Mouse (Mus musculus) CD4-positive naive resting alpha-beta T cell, adult 57 days (primary cell): ENCODE results near the gene Thoc3. TPM values are rescaled to one million over a fixed set of nuclear protein-coding genes. Genes with fewer than 3 reads are reported as not detected.

Experiments used
- total RNA-seq: library from RNA; stranded (reverse); gene quantifications from one replicate; pipeline ENCODE4 v1.2.4, GENCODE M21; 2023

Gene Thoc3
- 28.1 TPM for total RNA-seq

GRCm38 (mm10) chr13:54468098-54469011 lies at the start of gene Thoc3:
TSS of gene Thoc3 (minus strand) at chr13:54468849.

GRCm38 (mm10) chr13:54503604-54504521 lies 35.2 kb upstream of the Thoc3 start, which contains the start of gene Simc1:
TSS of gene Simc1 (plus strand) at chr13:54503779.

Other genes starting within 250 kb of the Thoc3 start
- gene Cplx2, start 97.5 kb downstream of the Thoc3 start, total RNA-seq: 0.80 TPM
- gene Simc1, start 34.9 kb upstream of the Thoc3 start, total RNA-seq: 42.3 TPM
- 39.7 TPM for gene 4833439L19Rik, start 96.6 kb upstream of the Thoc3 start, total RNA-seq
- 2.6 TPM for gene Arl10, start 106.2 kb upstream of the Thoc3 start, total RNA-seq
- gene Nop16, start 121.2 kb upstream of the Thoc3 start, total RNA-seq: 16.4 TPM
- gene Higd2a, start 121.4 kb upstream of the Thoc3 start, total RNA-seq: 90.5 TPM
- gene Cltb, start 142.5 kb upstream of the Thoc3 start, total RNA-seq: 40.3 TPM
- gene Faf2, start 152.9 kb upstream of the Thoc3 start, total RNA-seq: 56.0 TPM
- 206 TPM for gene Rnf44, start 225.1 kb upstream of the Thoc3 start, total RNA-seq
- not detected for gene Cdhr2, start 232.6 kb upstream of the Thoc3 start, total RNA-seq